Mouse (Mus musculus): ENCODE data around the gene Tnip1.

Tnip1 gene

GRCm38 (mm10) chr11:54962810-54963209 is at the start of gene Tnip1:
Gene Tnip1 (minus strand): TSS chr11:54962917.
- peak; percentile 54 for DNase-seq (ENCODE audit: low spot score)

- no peak for DNase-seq (ENCODE audit: low spot score)
These were observed 48.7 kb upstream of the Tnip1 start for GRCm38 (mm10) chr11:55011440-55011839.

GRCm38 (mm10) chr11:55008230-55008629 is 45.5 kb upstream of the Tnip1 start:
- DNase-seq (ENCODE audit: low spot score): no peak

- DNase-seq (ENCODE audit: low spot score): no peak
These were observed 43.0 kb upstream of the Tnip1 start for GRCm38 (mm10) chr11:55005684-55006083.

- DNase-seq (ENCODE audit: low spot score): no peak
These were observed 42.3 kb upstream of the Tnip1 start for GRCm38 (mm10) chr11:55004970-55005502.

GRCm38 (mm10) chr11:54998708-54999107 is 36.0 kb upstream of the Tnip1 start:
- DNase-seq (ENCODE audit: low spot score): no peak

GRCm38 (mm10) chr11:54998284-54998683 is 35.6 kb upstream of the Tnip1 start:
- peak; percentile 24 for DNase-seq (ENCODE audit: low spot score)

- no peak for DNase-seq (ENCODE audit: low spot score)
These were observed 33.5 kb upstream of the Tnip1 start for GRCm38 (mm10) chr11:54996176-54996575.

- DNase-seq (ENCODE audit: low spot score): no peak
These were observed 27.2 kb upstream of the Tnip1 start for GRCm38 (mm10) chr11:54989920-54990319.

GRCm38 (mm10) chr11:54988754-54989349 is 26.1 kb upstream of the Tnip1 start:
- DNase-seq (ENCODE audit: low spot score): no peak

GRCm38 (mm10) chr11:54987974-54988373 is 25.3 kb upstream of the Tnip1 start:
- no peak for DNase-seq (ENCODE audit: low spot score)

- no peak for DNase-seq (ENCODE audit: low spot score)
These were observed 22.4 kb upstream of the Tnip1 start for GRCm38 (mm10) chr11:54985086-54985485.

- no peak for DNase-seq (ENCODE audit: low spot score)
These were observed 21.9 kb upstream of the Tnip1 start for GRCm38 (mm10) chr11:54984581-54984980.

GRCm38 (mm10) chr11:54984085-54984484 is 21.4 kb upstream of the Tnip1 start:
- DNase-seq (ENCODE audit: low spot score): peak; percentile 31

- no peak for DNase-seq (ENCODE audit: low spot score)
These were observed 19.8 kb upstream of the Tnip1 start for GRCm38 (mm10) chr11:54982520-54982919.

- no peak for DNase-seq (ENCODE audit: low spot score)
These were observed 18.9 kb upstream of the Tnip1 start for GRCm38 (mm10) chr11:54981630-54982029.

- DNase-seq (ENCODE audit: low spot score): no peak
These were observed 14.7 kb upstream of the Tnip1 start for GRCm38 (mm10) chr11:54977385-54977937.

GRCm38 (mm10) chr11:54976351-54976750 is 13.6 kb upstream of the Tnip1 start:
- no peak for DNase-seq (ENCODE audit: low spot score)

- no peak for DNase-seq (ENCODE audit: low spot score)
These were observed 13.0 kb upstream of the Tnip1 start for GRCm38 (mm10) chr11:54975756-54976155.

GRCm38 (mm10) chr11:54975340-54975739 is 12.6 kb upstream of the Tnip1 start:
- no peak for DNase-seq (ENCODE audit: low spot score)

GRCm38 (mm10) chr11:54974639-54975038 is 11.9 kb upstream of the Tnip1 start:
- DNase-seq (ENCODE audit: low spot score): no peak

GRCm38 (mm10) chr11:54973481-54974212 is 10.9 kb upstream of the Tnip1 start:
- no peak for DNase-seq (ENCODE audit: low spot score)

- DNase-seq (ENCODE audit: low spot score): no peak
These were observed 10.1 kb upstream of the Tnip1 start for GRCm38 (mm10) chr11:54972789-54973188.

All from ovary, adult 18-20 months (tissue).